Mouse (Mus musculus): ENCODE results near the gene Cers6.

- TF ChIP-seq CTCF (IDR thresholded peaks at IDR 0.05; ENCODE audit: borderline replicate concordance, control insufficient read depth, extremely low read depth, insufficient read depth, low read length, poor library complexity): no peak
- TF ChIP-seq POLR2A (IDR thresholded peaks at IDR 0.05; ENCODE audit: control insufficient read depth, extremely low read depth, insufficient read depth, low read length, poor library complexity): no peak
Measured at GRCm38 (mm10) chr2:69128921-69129395, 267.7 kb downstream of the Cers6 start.
